Mouse (Mus musculus): ENCODE data around the gene Itgb2. TPM values are rescaled to one million over a fixed set of nuclear protein-coding genes. Genes with fewer than 3 reads are reported as not detected.

The Itgb2 gene
- total RNA-seq, 2 experiments from 2014 or later = 2.2 to 3.1 TPM

DNA sequence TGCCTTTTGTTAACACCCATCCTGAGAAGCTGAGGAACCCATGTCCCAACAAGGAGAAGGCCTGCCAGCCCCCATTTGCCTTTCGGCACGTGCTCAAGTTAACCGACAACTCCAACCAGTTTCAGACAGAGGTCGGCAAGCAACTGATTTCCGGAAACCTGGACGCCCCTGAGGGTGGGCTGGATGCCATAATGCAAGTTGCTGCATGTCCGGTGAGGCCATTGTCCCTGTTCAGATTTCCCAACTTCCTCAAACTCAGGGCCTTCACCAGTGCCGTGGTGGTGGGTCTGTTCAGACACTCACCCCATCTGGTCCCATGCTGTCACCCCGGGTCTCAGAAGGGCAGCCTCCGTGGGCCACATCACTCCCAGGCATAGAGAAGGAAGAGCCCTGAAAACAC is 18.5 kb downstream of the Itgb2 start:
- DNase-seq (ENCODE audit: low spot score in 2 of 2) = no peak

- no peak for DNase-seq (ENCODE audit: low spot score in 2 of 2)
Measured at GRCm38 (mm10) chr10:77550874-77551273, 20.8 kb downstream of the Itgb2 start.

DNA sequence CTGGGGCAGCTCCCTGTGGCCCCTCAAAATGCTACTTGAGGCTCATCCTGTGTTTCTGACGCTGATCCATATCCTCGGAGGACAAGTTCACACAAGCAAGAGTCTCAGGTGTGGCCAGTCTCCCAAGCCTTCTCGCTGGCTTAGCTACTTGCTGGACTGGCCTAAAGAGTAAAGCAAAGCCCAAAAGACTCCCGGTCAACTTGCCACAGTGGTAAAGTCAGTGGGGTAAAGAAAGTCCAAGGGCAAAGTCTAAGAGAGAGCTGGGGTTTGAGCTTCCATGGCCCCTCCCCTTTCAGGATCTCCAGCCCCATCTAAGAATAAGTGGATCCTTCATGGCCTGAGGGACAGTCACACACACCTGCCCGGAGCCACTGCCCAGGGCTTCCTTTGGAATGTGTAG is 22.1 kb downstream of the Itgb2 start:
- DNase-seq (ENCODE audit: low spot score in 2 of 2) = no peak

- DNase-seq (ENCODE audit: low spot score in 2 of 2) = no peak
Measured at GRCm38 (mm10) chr10:77553285-77553684, 23.2 kb downstream of the Itgb2 start.

DNA sequence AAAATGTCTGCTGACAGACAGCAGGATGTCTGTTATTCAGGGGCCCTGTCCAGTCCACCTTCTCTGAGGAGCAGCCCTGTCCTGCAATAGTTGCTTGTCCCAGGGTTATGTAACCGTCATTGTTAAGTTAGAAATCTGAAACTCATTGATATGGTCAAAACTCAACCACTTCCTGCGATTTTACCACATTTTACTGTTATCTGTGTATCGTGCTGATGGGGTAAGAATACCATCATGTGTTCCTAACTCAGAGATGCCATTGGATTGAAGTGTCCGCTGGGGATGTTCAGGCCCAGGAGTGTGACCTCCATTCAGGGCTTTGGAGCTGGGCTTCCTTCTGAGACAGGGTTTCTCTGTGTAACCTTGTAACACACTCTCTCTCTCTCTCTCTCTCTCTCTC is 24.9 kb downstream of the Itgb2 start:
- no peak for DNase-seq (ENCODE audit: low spot score in 2 of 2)

GRCm38 (mm10) chr10:77556631-77557030 is 26.6 kb downstream of the Itgb2 start:
- DNase-seq (ENCODE audit: low spot score in 2 of 2) = peak; percentile 39 to 54

DNA sequence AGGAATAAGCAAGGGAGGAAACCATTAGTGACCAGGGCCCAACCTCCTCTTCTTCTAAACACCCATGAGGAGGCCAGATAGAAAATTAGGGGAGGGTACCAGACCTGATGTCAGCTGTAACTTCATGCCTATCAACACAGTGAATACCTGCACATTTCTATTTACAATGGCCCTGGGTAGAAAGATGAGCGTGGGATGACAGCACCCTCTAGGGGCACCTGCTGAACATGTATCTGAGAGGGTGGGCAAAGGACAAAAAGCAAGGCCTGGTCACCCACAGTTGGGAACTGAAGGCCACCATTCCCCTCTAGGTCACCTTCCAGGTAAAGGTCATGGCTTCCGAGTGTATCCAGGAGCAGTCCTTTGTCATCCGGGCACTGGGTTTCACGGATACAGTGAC is 27.6 kb downstream of the Itgb2 start:
- DNase-seq (ENCODE audit: low spot score in 2 of 2) = no peak

- DNase-seq (ENCODE audit: low spot score in 2 of 2) = no peak
Measured at GRCm38 (mm10) chr10:77560090-77560489, 30.0 kb downstream of the Itgb2 start.

- no peak for DNase-seq (ENCODE audit: low spot score in 2 of 2)
Measured at GRCm38 (mm10) chr10:77560830-77561229, 30.8 kb downstream of the Itgb2 start.

DNA sequence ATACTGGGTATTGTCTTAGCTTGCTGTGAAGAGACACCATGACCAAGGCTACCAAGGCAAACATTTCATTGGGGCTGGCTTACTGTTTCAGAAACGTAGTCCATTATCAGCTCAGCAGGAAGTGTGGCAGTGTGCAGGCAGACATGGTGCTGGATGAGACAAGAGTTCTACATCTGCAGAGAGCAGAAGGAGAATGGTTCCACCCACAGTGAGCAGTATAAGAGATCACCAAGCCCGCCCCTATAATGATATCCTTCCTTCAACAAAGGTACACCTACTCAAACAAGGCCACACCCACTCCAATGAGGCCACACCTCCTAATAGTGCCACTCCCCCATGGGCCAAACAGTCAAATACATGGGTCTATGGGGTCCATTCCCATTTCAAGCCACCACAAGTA is 31.5 kb downstream of the Itgb2 start:
- DNase-seq (ENCODE audit: low spot score in 2 of 2) = no peak

- DNase-seq (ENCODE audit: low spot score in 2 of 2) = no peak
Measured at GRCm38 (mm10) chr10:77565005-77565404, 35.0 kb downstream of the Itgb2 start.

DNA sequence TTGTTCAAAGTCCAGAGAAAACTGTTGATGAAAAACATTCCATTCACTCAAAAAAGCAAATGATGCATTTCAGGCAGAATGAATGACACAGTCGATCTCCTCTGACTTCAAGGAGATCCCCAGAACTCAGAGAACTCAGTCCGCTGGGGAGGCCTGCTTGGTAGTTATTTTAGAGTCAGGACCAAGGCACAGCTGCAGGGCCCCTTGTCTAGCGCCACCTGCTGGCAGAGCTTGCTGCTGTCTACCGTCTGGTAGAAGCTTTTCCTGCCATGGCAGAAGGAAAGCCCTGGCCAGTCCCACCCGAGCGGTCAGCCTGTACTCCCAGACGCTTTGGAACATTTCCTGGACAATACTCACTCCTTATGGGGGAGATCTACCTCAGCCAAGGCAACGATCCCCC is 36.6 kb downstream of the Itgb2 start:
- DNase-seq (ENCODE audit: low spot score in 2 of 2) = peak; percentile 72 to 74

- DNase-seq (ENCODE audit: low spot score in 2 of 2) = no peak
Measured at GRCm38 (mm10) chr10:77569481-77569880, 39.4 kb downstream of the Itgb2 start.

GRCm38 (mm10) chr10:77569973-77570658 is 40.1 kb downstream of the Itgb2 start:
- no peak for DNase-seq (ENCODE audit: low spot score in 2 of 2)

GRCm38 (mm10) chr10:77572225-77572624 is 42.2 kb downstream of the Itgb2 start:
- DNase-seq (ENCODE audit: low spot score in 2 of 2) = no peak

- no peak for DNase-seq (ENCODE audit: low spot score in 2 of 2)
Measured at GRCm38 (mm10) chr10:77573162-77573561, 43.1 kb downstream of the Itgb2 start.

DNA sequence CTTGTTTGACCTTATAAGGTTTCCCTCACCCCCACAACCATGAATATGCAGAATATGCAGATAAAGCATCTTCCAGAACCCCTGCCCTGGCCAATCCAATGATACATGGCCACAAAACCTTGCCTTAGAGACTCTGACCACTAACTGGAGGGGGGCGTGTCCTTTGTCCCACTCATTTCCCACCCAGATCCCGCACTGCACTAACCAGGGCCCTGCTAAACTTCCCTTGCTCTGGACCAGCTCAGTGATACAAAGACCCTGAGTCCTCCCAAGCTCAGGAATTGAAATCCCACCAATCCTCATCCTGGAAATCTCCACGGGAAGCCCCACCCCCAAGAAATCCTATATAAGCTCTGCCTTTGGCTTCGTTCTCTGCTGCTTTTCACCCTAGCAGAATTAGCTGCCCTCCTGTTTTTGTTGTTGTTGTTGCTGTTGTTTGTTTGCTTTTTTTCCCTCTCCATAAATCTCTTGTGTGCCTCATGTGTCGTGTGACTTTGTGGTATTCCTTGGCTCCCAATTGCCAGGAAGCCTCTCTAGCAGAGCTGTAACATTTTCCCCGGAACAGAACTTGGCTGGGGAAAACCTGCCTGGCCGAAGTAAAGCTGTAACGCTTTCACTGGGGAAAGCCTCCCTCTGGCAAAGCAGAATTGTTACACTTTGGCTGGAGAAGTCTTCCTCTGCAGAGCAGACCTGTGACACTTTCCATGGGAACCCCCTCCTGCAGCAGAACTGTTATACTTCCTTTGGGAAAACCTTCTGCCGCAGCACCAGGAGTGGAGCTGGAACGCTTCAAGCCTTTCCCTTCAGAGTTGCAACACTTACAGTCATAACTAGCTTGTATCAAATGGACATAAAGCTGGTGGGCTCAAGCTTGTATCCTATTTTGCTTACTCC is 50.2 kb downstream of the Itgb2 start:
- no peak for DNase-seq (ENCODE audit: low spot score in 2 of 2)

- no peak for DNase-seq (ENCODE audit: low spot score in 2 of 2)
Measured at GRCm38 (mm10) chr10:77581023-77581407, 51.0 kb downstream of the Itgb2 start.

DNA sequence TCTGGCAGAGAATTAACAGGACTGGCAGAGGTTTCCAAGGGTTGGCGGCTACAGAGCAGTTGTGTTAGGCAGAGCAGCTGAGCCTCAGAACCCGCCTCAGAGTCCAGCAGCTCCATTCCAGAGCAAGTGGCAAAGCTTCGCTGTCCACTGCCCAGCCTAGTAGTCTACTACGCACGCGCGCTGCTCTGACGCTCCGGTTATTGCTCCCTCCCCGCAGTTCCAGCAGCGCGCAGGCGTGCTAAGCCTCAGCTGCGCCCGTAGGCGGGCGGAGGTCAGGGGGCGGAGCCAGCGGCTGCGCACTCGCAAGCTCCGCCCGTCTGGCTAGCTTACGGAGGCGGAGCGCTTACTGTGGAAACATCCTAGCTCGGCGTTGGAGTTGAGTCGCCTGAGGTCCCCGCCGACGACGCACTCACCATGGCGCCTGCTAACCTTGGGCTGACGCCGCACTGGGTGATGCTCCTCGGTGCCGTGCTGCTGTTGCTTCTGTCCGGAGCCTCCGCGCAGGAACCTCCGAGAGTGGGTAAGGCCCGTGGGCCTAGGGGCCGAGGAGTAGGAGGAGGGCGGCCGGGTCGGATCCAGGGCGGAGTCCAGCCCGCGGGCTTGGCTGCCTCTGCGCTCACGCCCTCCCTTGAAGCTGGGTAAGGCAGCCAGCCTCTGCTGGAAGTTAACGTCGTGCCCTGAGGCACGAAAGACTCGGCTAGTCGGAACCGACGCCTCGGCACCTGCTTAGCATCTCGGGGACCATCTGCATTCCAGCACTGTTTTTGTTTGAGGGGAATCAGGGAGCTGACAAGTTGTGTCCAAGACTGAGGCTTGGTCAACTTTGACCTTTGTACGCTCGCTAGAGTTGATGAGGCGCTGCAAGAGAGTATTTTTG is 51.6 kb downstream of the Itgb2 start, which contains the start of gene Pttg1ip:
Gene Pttg1ip, plus strand, starts transcription at position 313 of the 877 bp plus-strand sequence.
- DNase-seq (ENCODE audit: low spot score in 2 of 2) = peak; percentile 90 to 96

DNA sequence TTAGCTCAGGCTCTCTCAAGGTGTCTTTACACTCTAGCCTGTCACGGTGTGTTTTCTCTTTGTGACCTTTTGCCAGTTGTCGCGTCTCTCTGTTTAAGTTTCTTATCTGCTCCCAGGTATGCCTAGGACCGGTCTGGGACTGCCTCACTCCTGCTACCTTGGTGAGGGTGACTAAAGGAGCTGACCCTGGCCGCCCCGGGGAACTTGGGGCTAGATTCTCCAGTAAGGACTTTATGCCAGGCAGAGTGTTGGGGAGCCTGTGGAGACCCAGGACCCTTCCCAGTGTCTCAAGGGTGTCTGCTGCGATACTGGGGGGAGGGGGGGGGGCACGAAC is 52.2 kb downstream of the Itgb2 start:
- DNase-seq (ENCODE audit: low spot score in 2 of 2) = no peak

GRCm38 (mm10) chr10:77583795-77584422 is 53.9 kb downstream of the Itgb2 start:
- DNase-seq (ENCODE audit: low spot score in 2 of 2) = no peak

All from layer of hippocampus, postnatal 14 days (tissue).